Mouse (Mus musculus) gonadal fat pad, adult 2 months (tissue): ENCODE measurements at regions not wholly inside any gene's neighbourhood (a gene's known extent, or its start where the extent isn't known, plus 50 kb on each side); places are given as distances from the start of the nearest gene placed in this dataset.
"Not testable (repeated sequence)": the region's sequence is repeated elsewhere in the genome, so short reads cannot be mapped to it uniquely, and the experiment has no call there.

ENCODE experiments used
- DNase-seq: peaks from one replicate; pipeline ENCODE4 v3.0.0-alpha.2; 2012; ENCODE audit warnings: low read depth

GRCm38 (mm10) chr12:54519370-54519769, 137.0 kb downstream of the Sptssa start:
- no peak for DNase-seq

DNA sequence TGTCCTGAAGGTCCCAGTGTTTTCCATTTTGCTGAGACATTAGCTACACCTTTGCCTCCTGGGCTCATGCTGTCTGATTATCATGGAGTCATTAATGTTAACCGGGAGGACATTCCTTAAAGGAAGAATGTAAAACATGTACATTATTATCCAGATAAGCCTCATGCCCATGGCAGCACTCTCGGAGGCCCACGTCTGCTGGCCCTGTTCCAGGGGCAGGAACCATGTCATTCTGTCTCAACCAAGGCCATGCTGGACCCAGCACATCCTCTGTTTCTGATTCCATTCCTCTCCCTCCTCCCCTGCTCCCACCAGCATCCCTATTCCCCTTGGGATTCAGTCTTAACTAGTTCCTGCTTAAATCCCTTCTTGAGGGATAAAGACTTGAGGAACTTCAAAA, 139.1 kb downstream of the Sptssa start:
- DNase-seq: no peak

DNA sequence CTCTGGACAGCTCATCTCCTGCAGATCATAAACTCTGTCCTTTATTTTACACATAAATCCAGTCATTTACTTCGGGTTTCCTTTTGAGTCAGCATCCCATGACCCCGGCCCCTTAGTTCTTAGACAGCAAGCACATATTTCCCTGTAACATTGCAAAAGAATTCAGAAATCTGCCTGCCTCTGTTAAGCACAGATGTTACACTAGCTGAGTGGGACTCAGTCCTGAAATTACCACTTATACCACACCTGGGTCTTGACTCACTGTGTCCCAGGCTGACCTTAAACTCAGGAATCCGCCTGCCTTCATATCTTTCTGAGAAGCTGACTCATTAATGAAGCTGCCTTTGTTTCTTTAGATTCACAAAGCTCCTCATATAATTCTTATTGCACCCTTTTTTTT, 139.9 kb downstream of the Sptssa start:
- DNase-seq: no peak

GRCm38 (mm10) chr12:54516039-54516438, 140.3 kb downstream of the Sptssa start:
- not testable (repeated sequence) for DNase-seq

GRCm38 (mm10) chr12:54509903-54510302, 146.5 kb downstream of the Sptssa start:
- DNase-seq: peak; percentile 40

GRCm38 (mm10) chr12:54502775-54503174, 153.6 kb downstream of the Sptssa start:
- no peak for DNase-seq

GRCm38 (mm10) chr12:54499963-54500362, 156.4 kb downstream of the Sptssa start:
- DNase-seq: no peak

- no peak for DNase-seq
Measured at GRCm38 (mm10) chr12:54495701-54496374, 160.5 kb downstream of the Sptssa start.

- no peak for DNase-seq
Measured at GRCm38 (mm10) chr12:54494756-54495375, 161.5 kb downstream of the Sptssa start.

DNA sequence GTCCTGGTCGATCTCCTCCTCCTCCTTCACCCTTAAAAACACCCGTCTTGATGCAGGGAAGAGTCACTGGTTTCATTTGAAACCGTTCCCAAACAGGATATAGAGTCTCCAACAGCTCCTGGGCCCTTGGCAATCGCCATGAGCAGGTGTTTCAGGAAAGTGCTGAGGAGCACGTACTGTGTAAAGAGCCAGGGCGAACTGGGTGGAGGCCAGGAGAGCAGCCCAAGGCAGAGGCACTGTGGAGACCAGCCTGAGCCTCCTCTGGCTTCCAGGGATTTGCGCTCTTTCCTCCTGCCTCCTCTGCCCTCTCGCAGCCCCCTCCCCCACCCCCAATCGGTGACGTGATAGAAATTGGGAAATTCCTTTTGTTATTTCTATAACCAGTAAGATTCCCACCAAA, 163.6 kb downstream of the Sptssa start:
- DNase-seq: peak; percentile 52

- no peak for DNase-seq
Measured at GRCm38 (mm10) chr12:54490460-54490859, 165.9 kb downstream of the Sptssa start.

- DNase-seq: no peak
Measured at GRCm38 (mm10) chr12:54489675-54490074, 166.7 kb downstream of the Sptssa start.

GRCm38 (mm10) chr12:54487689-54488088, 168.7 kb downstream of the Sptssa start:
- DNase-seq: no peak

GRCm38 (mm10) chr12:54482020-54482419, 174.4 kb downstream of the Sptssa start:
- DNase-seq: no peak

DNA sequence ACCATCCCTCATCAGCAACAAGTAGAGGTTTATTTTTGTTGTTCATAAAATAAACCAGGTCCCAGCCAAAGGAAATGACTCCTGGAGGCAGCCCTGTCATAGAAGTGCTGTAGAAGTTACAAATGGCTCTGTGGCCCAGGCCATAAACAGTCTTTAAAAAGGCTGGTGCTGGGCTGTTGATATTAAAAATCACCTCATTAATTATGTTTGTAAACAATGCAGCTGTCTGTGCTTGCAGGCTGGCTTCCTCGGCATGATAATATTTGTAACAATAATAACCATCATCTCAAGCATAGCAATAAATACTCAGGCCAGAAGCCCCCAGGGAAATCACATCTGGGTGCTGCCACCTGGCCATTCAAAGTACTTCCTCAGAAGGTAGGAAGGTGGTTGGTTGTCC, 176.5 kb downstream of the Sptssa start:
- DNase-seq: no peak

DNA sequence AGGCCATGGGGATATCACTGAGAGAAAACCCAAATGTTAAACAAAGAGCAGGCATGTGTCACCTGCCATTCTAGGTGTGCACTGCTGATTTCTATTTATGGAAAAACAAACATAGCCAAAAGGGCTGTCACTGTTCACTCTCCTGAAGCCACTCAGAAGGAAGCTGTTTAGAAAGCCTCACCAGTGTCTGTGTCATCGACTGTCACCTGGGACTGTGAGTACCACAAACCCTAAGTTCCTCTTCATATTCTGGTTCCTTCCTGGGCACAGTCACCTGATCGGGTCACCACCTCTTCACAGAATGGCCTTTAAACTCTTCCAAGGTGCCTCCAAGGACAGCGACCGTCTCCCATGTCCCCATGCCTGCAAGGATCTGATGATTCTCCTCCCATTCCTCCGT, 183.5 kb downstream of the Sptssa start:
- no peak for DNase-seq

- no peak for DNase-seq
Measured at GRCm38 (mm10) chr12:54472407-54472806, 184.0 kb downstream of the Sptssa start.

DNA sequence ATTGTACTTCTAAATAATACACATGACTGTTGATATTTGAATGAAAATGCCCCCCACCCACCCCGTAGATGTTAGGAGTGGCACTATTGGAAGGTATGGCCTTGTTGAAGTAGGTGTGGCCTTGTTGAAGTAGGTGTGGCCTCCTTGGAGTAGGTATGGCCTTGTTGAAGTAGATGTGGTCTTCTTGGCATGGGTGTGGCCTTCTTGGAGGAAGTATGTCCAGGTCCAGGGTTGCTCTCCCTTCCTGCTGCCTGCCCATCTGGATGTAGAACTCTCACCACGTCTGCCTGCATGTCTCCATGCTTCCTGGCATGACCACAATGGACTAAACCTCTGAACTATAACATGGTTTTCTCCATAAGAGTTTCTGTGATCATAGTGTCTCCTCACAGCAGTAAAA, 188.7 kb downstream of the Sptssa start:
- DNase-seq: no peak

- DNase-seq: no peak
Measured at GRCm38 (mm10) chr12:54463806-54464205, 192.6 kb downstream of the Sptssa start.

DNA sequence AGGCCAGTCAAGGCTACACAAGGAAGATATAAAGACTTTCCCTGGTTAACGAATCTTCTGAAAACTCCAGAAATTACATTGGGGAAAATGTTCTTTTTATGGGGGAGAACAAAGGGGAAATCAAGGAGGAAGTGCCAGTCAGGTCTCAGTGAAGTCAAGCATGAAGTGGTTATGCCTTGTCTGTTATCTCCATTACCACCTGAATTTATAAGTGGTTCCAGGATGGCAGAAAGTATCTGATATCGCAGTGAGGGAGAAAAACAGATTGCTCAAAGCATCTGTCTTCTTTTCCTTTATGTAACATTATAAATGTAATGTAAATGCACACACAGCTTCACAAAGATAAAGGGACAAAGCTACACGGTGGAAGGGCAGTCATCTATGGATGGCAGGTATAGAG, 195.0 kb downstream of the Sptssa start:
- no peak for DNase-seq

DNA sequence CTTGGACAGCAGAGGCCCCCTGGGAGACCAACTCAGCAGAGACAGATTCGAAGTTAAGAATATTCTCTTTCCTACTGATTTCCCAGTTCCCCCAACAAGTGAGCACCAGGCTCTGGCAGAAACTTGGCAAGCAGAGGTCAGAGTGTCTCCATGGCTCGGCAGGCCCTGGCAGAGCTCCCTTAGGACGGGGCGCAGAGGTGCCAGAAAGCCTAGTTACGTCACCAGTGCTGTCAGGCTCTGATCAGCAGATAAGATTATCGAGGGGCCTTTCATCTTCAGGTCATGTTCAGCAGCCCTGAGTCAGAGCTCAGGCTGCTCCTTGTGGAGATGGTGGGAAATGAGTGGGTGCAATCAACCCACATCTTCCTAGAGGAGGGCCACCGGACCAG, 196.2 kb downstream of the Sptssa start:
- no peak for DNase-seq

- no peak for DNase-seq
Measured at GRCm38 (mm10) chr12:54459462-54460134, 196.8 kb downstream of the Sptssa start.

DNA sequence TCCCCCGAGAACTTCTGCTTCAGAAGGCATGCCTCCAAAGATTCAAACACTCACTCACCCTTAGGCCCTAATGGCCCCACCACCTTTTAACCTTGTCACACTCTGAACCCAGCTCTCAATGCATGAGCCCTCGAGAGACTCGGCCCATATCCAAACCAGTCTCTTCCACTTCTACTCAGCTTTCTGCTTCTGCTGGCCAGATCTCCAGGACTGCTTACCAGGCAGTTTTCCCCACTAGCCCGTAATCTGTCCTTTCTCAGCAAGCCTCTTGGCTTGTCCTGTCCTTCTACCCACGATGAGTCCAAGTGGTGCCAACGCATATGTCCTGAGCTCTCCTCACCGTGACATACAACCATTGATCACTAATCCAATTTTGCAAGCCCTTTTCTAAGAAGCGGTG, 199.6 kb downstream of the Sptssa start:
- no peak for DNase-seq
